27 mouse cellular contexts compared by ENCODE assay signal in genomic region chr11:7348601-7349000, GRCm38 (mm10).
A peak's percentile ranks its signal among the peaks of the same experiment; 100 is the strongest.
DNase-seq lines count a peak whose midpoint lies in the region; ATAC-seq and TF ChIP-seq lines count a peak whose summit lies in the region.
"Had no signal": no experiment of that assay in that cellular context is flagged by ENCODE, and none has a peak within 500 bp of the region (broad histone marks: within the 10 kb centered on the region; RNA-seq: fewer than 3 reads in every experiment).

No protein-coding gene starts in this region.

- no peak overlapping the region for H3K4me3 ChIP-seq in kidney, postnatal 0 days (replicated peaks; ENCODE audit: low read depth, low read length)
- H3K4me3 ChIP-seq: erythroblast, embryonic 14.5 days; heart, embryonic 13.5 days; hindbrain, embryonic 13.5 days; limb, embryonic 12.5 days; megakaryocyte, embryonic 14.5 days; midbrain, embryonic 13.5 days; neural tube, embryonic 12.5 days had no signal

- WGBS in kidney, postnatal 0 days, result 82% methylated on average over 1 of the region's 1 CpGs

- no peaks in the 10 kb centered on the region for H3K4me1 ChIP-seq in kidney, postnatal 0 days (replicated peaks; ENCODE audit: insufficient read depth, low read length)
- H3K4me1 ChIP-seq: heart, embryonic 13.5 days; hindbrain, embryonic 13.5 days; limb, embryonic 12.5 days; megakaryocyte, embryonic 14.5 days; midbrain, embryonic 13.5 days; neural tube, embryonic 12.5 days had no signal

- no peak overlapping the region for H3K27ac ChIP-seq in kidney, postnatal 0 days
- H3K27ac ChIP-seq: heart, embryonic 13.5 days; hindbrain, embryonic 13.5 days; limb, embryonic 12.5 days; midbrain, embryonic 13.5 days; neural tube, embryonic 12.5 days had no signal

- ATAC-seq in kidney, postnatal 0 days (replicated peaks; ENCODE audit: low FRiP score, low read depth), result no peak
- ATAC-seq: CD4-positive, CD25-positive, alpha-beta regulatory T cell, adult 4 months; forebrain, embryonic 16.5 days; inflammation-experienced regulatory T-cells, adult 6 months; liver, postnatal 0 days; midbrain, embryonic 13.5 days; Patski had no signal

- H3K9ac ChIP-seq in kidney, postnatal 0 days (ENCODE audit: low read depth, low read length), result no peak overlapping the region
- H3K9ac ChIP-seq: heart, embryonic 13.5 days; hindbrain, embryonic 13.5 days; limb, embryonic 12.5 days; liver, postnatal 0 days; midbrain, embryonic 13.5 days; neural tube, embryonic 12.5 days had no signal

- H3K27me3 ChIP-seq in kidney, postnatal 0 days (ENCODE audit: insufficient read depth, low read length), result no peaks in the 10 kb centered on the region
- H3K27me3 ChIP-seq: heart, embryonic 13.5 days; hindbrain, embryonic 13.5 days; limb, embryonic 12.5 days; megakaryocyte, embryonic 14.5 days; midbrain, embryonic 13.5 days; neural tube, embryonic 12.5 days had no signal

- DNase-seq in cerebellum, postnatal 10 days, result peak; percentile 42 to 45
- no peak for DNase-seq in cerebellum, adult 11 months
- DNase-seq in kidney, postnatal 0 days (ENCODE audit: low spot score), result peak; percentile 43
- DNase-seq in kidney, adult 11 months, result no peak
- DNase-seq in lung, postnatal 10 days, result peak; percentile 5
- no peak for DNase-seq in lung, postnatal 4 days
- DNase-seq in frontal cortex, postnatal 14 days (ENCODE audit: low spot score in 2 of 2), result no peak
- DNase-seq in thymus, postnatal 4 days, result no peak
- DNase-seq: adrenal gland, adult 2 months; cerebellum, adult 9-10 months; gastrocnemius, postnatal 25 days; heart, adult 18-20 months; heart, postnatal 14 days; liver, postnatal 0 days; right cerebral cortex, postnatal 14 days had no signal

- no peak overlapping the region for H3K4me2 ChIP-seq in kidney, postnatal 0 days (ENCODE audit: low read length)
- H3K4me2 ChIP-seq: heart, embryonic 13.5 days; hindbrain, embryonic 13.5 days; limb, embryonic 12.5 days; liver, embryonic 11.5 days; midbrain, embryonic 13.5 days; neural tube, embryonic 12.5 days had no signal

- H3K36me3 ChIP-seq in kidney, postnatal 0 days (ENCODE audit: insufficient read depth, low read length), result no peaks in the 10 kb centered on the region
- H3K36me3 ChIP-seq: heart, embryonic 13.5 days; hindbrain, embryonic 13.5 days; limb, embryonic 12.5 days; midbrain, embryonic 13.5 days; neural tube, embryonic 12.5 days had no signal

- TF ChIP-seq CTCF in kidney, postnatal 0 days (IDR thresholded peaks at IDR 0.05; ENCODE audit: low read depth), result no peak

- H3K9me3 ChIP-seq in kidney, postnatal 0 days (replicated peaks; ENCODE audit: low read length), result no peaks in the 10 kb centered on the region
- H3K9me3 ChIP-seq: heart, embryonic 13.5 days; hindbrain, embryonic 13.5 days; limb, embryonic 12.5 days; midbrain, embryonic 13.5 days; neural tube, embryonic 12.5 days had no signal

Comparison
In these comparisons a context has a peak if more than half of its experiments do, and no peak if none do; other contexts are left out.
1. DNase-seq: peak in cerebellum, postnatal 10 days (2 of 2), kidney, postnatal 0 days (single experiment) and lung, postnatal 10 days (single experiment); none in cerebellum, adult 11 months (single experiment), kidney, adult 11 months (single experiment), lung, postnatal 4 days (0 of 2), frontal cortex, postnatal 14 days (0 of 2) and thymus, postnatal 4 days (single experiment).